Mouse (Mus musculus) WW6 (cell line): ENCODE data around the gene Ngly1.

Source experiments
- DNase-seq: peaks from one replicate; pipeline ENCODE4 v3.0.0-alpha.2; 2013; ENCODE audit warnings: low read depth, low spot score

The Ngly1 gene

GRCm38 (mm10) chr14:16329756-16330155, 80.7 kb downstream of the Ngly1 start:
- DNase-seq, result no peak

DNA sequence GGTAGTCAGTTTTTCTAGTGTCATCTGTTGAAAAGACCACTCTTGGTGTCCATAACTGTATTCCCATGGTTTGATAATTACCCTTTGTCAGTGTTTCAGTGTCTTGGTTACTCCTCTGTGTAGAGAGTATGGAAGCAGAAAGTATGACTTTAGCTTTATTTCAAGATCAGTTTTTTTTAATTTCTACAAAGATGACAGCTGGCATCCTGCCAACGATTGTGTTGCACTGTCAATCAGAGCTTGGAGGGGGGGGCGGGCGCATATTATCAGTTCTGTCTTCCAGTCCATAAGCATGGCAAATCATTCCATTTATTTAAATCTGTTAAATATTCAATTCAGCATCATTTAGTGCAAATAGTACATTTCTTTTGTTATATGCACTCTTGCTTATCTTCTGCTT, 85.2 kb downstream of the Ngly1 start:
- DNase-seq, result no peak

DNA sequence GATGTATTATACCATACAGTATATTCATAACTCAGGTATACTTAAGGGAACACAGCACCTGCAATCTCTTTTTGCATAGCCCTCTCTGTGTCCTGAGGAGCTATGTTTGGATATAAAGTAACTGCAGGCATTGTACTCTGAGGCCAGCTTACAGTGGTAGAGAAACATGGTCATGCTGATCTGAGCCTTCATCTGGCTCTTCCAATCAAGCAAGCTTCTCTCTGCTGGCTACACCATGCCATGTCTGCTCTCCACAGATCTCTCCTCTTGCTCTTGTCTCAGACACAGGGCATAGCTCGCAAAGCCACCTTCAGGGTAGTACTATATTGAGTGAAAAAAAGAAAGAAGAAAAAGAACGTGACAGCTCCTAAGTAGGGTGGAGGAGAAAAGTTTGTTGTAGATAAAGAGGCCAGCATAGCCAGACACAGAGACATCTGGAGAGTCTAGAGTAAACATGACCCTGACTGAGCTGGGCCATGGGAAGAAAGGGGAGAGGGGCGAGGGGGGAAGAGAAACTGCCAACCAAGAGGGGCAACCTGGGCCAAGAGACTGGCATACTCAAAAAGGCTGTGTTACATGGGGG, 86.8 kb downstream of the Ngly1 start:
- DNase-seq, result no peak

DNA sequence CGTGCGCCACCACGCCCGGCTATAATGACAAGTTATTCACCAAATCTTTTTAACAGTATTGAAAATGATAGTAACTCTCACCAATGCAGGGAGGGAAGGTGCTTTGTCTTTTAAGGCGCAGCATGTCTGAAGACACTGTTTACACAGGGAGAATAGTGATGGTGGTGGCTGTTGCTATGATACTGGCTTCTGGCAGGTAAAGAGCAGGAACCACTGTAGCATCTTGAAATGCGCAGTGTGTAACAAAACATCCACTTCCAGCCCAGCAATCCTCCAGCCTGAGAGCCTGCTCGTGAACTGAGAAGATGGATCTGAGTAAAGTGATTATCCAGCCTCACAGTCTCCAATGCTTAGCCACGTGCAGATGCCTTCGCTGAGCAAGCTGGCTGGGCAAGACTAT, 98.4 kb downstream of the Ngly1 start:
- no peak for DNase-seq

- DNase-seq, result no peak
Observed at GRCm38 (mm10) chr14:16359704-16360103, 110.6 kb downstream of the Ngly1 start.
